Mouse (Mus musculus): ENCODE data around the gene Tmem183a. TPM values are rescaled to one million over a fixed set of nuclear protein-coding genes. Genes with fewer than 3 reads are reported as not detected.

Gene Tmem183a
- total and polyA plus RNA-seq, 3 experiments = 41.5 to 73.6 (median 61.1) TPM

DNA sequence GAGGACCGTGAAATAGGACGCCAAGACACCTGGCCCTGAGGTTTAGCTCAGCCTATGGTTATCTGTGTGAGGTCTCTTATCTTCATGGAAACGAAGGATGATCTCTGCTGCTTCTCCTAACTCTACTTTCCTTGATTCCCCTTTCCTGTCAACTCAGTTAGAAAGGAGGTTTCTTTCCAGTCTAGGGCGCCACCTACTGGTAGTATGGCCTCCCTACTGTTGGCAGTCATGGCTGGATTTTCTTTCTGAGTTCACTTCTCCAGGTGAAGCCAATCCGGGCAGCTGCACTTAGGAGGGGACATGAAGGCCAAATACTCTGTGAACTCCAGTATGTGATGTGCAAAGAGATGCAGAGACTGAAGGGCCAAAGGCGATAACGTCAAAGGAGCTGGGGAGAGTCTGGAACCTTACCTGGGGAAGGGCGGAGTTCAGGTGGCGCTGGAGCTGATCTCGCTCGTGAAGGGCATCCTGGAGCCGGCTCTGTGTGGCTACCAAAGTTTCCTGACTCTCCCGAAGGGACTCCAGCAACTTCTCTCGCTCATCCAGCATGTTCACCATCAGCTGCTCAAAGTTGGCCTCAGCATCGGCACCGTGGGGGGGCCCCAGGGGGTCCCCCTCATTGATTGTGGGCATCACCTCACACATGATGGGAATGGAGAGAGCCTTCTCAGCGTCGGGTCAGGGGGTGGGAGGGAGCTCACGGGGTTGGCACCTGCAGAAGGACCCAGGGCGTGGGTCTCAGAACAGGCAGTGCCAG lies 29.7 kb downstream of the Tmem183a start (continued):
- no peak for TF ChIP-seq GABPA (IDR thresholded peaks at IDR 0.05; ENCODE audit: insufficient replicate concordance, low read depth, low read length)
- no peak for TF ChIP-seq PAX5 (IDR thresholded peaks at IDR 0.05; ENCODE audit: low read length)

DNA sequence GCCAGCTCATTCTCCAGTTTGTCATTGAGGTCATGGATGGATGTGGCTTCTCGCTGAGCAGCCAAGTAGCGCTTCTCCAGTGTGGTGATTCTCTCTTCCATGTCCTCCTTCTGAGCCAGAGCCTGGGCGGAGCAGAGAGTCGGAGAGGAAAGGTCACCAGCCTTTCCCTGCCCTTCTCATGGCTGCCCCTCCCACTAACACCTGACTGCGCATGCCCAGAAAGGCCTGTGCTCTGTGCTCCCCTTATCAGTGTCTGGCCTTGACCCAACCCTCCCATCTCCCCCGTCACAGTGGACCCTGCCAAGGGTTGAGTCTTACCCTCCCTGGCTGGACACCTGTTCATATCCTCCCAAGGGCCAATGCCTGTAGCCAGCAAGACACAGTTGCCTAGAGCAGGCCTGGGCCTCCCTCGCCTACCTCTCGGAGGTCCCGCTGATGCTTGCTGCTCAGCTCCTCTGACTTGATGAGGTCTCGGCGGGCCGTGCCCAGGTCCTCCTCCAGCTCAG lies 34.9 kb downstream of the Tmem183a start:
- Histone ChIP-seq H3K9me3 (replicated peaks; ENCODE audit: low read length) (no peaks in the 10 kb centered on the region), H3K36me3 (replicated peaks in 1 of 2; ENCODE audit: control insufficient read depth in 1 of 2, insufficient read depth in 1 of 2, low read length in 1 of 2) (peaks cover 0 to 8% of the 10 kb centered on the region in 2 experiments), H3K9ac (ENCODE audit: insufficient read depth, low read depth) (no peak overlapping the region), H3K27ac (ENCODE audit: insufficient read depth, low read depth) (no peak overlapping the region), H3K79me2 (replicated peaks; ENCODE audit: control insufficient read depth, extremely low read depth, insufficient read depth, poor library complexity, severe bottlenecking) (no peaks in the 10 kb centered on the region), H3K4me1 (ENCODE audit: control insufficient read depth in 1 of 2, insufficient read depth in 2 of 2) (peaks cover 2 to 12% of the 10 kb centered on the region in 2 experiments; a peak in 3 of 4 replicates), H3K27me3 (replicated peaks) (no peaks in the 10 kb centered on the region), H3K4me3 (replicated peaks in 1 of 3; ENCODE audit: low read depth in 2 of 3, low read length in 2 of 3, poor library complexity in 1 of 3) (no peak overlapping the region), H3K4me2 (ENCODE audit: insufficient read depth, low read depth, poor library complexity, severe bottlenecking) (no peak overlapping the region)
- dilution Hi-C loops (cut with MboI; ENCODE audit: extremely low pct_ligation_motif_present, extremely low pct_unique_long_range_greater_than_20kb, low sequenced_read_pairs) = no loop called here
- in situ Hi-C loops (cut with MboI; ENCODE audit: low pct_ligation_motif_present, low pct_unique_long_range_greater_than_20kb, low sequenced_read_pairs) = no loop called here
- TF ChIP-seq MYC (IDR thresholded peaks at IDR 0.05; ENCODE audit: low read depth, low read length) (no peak), IRF4 (IDR thresholded peaks at IDR 0.05; ENCODE audit: low read depth, low read length) (no peak), GABPA (IDR thresholded peaks at IDR 0.05; ENCODE audit: insufficient replicate concordance, low read depth, low read length) (no peak), MAFK (IDR thresholded peaks at IDR 0.05; ENCODE audit: insufficient replicate concordance, low read length) (no peak), RAD21 (IDR thresholded peaks at IDR 0.05; ENCODE audit: low read depth, low read length) (no peak), MAX (IDR thresholded peaks at IDR 0.05; ENCODE audit: low read length) (no peak), CHD2 (IDR thresholded peaks at IDR 0.05; ENCODE audit: low read length) (no peak), USF1 (IDR thresholded peaks at IDR 0.05; ENCODE audit: low read depth, low read length) (no peak), USF2 (conservative IDR thresholded peaks at IDR 0.05; ENCODE audit: low read depth, low read length) (no peak), JUND (conservative IDR thresholded peaks at IDR 0.05; ENCODE audit: low read depth, low read length) (no peak), ZC3H11A (IDR thresholded peaks at IDR 0.05; ENCODE audit: low read depth, low read length) (no peak), ZKSCAN1 (IDR thresholded peaks at IDR 0.05; ENCODE audit: borderline replicate concordance, low read depth, low read length) (no peak), MAZ (IDR thresholded peaks at IDR 0.05; ENCODE audit: low read depth, low read length) (no peak), CHD1 (IDR thresholded peaks at IDR 0.05; ENCODE audit: low read depth, low read length) (no peak), KAT2A (IDR thresholded peaks at IDR 0.05; ENCODE audit: insufficient replicate concordance, low read length) (no peak), JUN (IDR thresholded peaks at IDR 0.05; ENCODE audit: insufficient read depth, low read depth, low read length) (no peak), NELFE (IDR thresholded peaks at IDR 0.05; ENCODE audit: low read depth, low read length) (no peak), BHLHE40 (IDR thresholded peaks at IDR 0.05; ENCODE audit: low read depth, low read length) (no peak), POLR2A (IDR thresholded peaks at IDR 0.05; ENCODE audit: low read depth, low read length) (no peak)
- no peak for DNase-seq (ENCODE audit: extremely low read depth)

All from CH12.LX (cell line).